Mouse (Mus musculus) hindbrain, embryonic 14.5 days (tissue): ENCODE measurements around the gene Bmp7. TPM values are rescaled to one million over a fixed set of nuclear protein-coding genes. Genes with fewer than 3 reads are reported as not detected.

Experiments used
- ATAC-seq: fragments of 200-750 bp; cut with Nextera tagmentation; 2 replicates; pipeline ENCODE4 v1.8.0; 2017; ENCODE audit warnings: moderate number of reproducible peaks, mild to moderate bottlenecking, moderate TSS enrichment, moderate library complexity; ENCODE audit not compliant: low FRiP score
- DNase-seq: peaks from one replicate; pipeline ENCODE4 v3.0.0-alpha.2; 2015; ENCODE audit warnings: low spot score
- H3K27ac ChIP-seq: fragments of 300-500 bp; sonication (generic); 2 replicates; pipeline ENCODE4 v1.5.1; 2014; ENCODE audit warnings: mild to moderate bottlenecking, moderate library complexity
- H3K27me3 ChIP-seq: fragments of 300-500 bp; sonication (generic); 2 replicates; pipeline ENCODE4 v1.6.1; 2014; ENCODE audit warnings: mild to moderate bottlenecking, low read length, mixed read lengths; ENCODE audit not compliant: control insufficient read depth, insufficient read depth
- H3K36me3 ChIP-seq: fragments of 300-500 bp; sonication (generic); replicated peaks from 2 replicates; pipeline ENCODE4 v1.6.1; 2014; ENCODE audit not compliant: control insufficient read depth, insufficient read depth
- H3K4me1 ChIP-seq: fragments of 300-500 bp; sonication (generic); replicated peaks from 2 replicates; pipeline ENCODE4 v1.6.1; 2014; ENCODE audit warnings: antibody characterized with exemption, low read length, mixed read lengths; ENCODE audit not compliant: control insufficient read depth, insufficient read depth
- H3K4me2 ChIP-seq: fragments of 300-500 bp; sonication (generic); replicated peaks from 2 replicates; pipeline ENCODE4 v1.6.1; 2014; ENCODE audit warnings: mild to moderate bottlenecking, moderate library complexity
- H3K4me3 ChIP-seq: fragments of 300-500 bp; sonication (generic); replicated peaks from 2 replicates; pipeline ENCODE4 v1.5.1; 2014; ENCODE audit warnings: mild to moderate bottlenecking, low read length
- H3K9ac ChIP-seq: fragments of 300-500 bp; sonication (generic); 2 replicates; pipeline ENCODE4 v1.6.1; 2014
- H3K9me3 ChIP-seq: fragments of 300-500 bp; sonication (generic); 2 replicates; pipeline ENCODE4 v1.6.1; 2016; ENCODE audit warnings: low read length; ENCODE audit not compliant: control insufficient read depth
- WGBS: fragments of 180-500 bp; shearing (Covaris S2); extraction: QIAGEN DNeasy Blood & Tissue Kit; methylation state at CpG from one replicate; pipeline ENCODE4 v1.1.7; 2014; 5-methylcytosine and 5-hydroxymethylcytosine counted together
- polyA plus RNA-seq: library from polyadenylated mRNA; unstranded; fragments of >200 nt; fragmentation: Nextera tagmentation; extraction: Ambion mirVana; gene quantifications from 2 replicates; pipeline ENCODE4 v1.2.1, GENCODE M21; 2014

The Bmp7 gene
- polyA plus RNA-seq, 1 experiment from 2014 or later: 18.4 TPM

DNA sequence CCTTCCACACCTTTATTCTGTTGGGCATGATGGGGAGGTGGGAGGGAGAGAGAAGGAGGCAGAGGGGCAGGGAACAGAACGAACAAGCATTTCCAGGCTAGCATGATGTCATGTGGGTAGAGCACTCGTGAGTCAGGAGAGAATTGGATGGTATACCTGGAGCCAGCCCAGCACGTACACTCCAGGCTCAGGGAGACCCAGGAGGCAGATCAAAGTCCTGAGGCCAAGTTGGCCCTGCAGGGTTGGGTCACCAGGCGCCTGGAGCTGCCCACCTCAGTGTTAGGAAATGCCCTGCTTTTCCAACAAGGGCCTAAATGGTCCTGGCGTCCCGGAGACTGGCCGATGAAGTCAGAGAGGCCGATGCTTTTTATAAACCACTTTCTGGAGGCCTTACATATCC, 36.6 kb downstream of the Bmp7 start:
- Histone ChIP-seq H3K4me1 (no peaks in the 10 kb centered on the region), H3K9me3 (no peaks in the 10 kb centered on the region), H3K36me3 (no peaks in the 10 kb centered on the region), H3K4me3 (no peak overlapping the region), H3K27me3 (no peaks in the 10 kb centered on the region), H3K4me2 (no peak overlapping the region), H3K9ac (no peak overlapping the region), H3K27ac (no peak overlapping the region)
- ATAC-seq: no peak
- WGBS: 85% methylated on average over 8 of the region's 8 CpGs
- no peak for DNase-seq

DNA sequence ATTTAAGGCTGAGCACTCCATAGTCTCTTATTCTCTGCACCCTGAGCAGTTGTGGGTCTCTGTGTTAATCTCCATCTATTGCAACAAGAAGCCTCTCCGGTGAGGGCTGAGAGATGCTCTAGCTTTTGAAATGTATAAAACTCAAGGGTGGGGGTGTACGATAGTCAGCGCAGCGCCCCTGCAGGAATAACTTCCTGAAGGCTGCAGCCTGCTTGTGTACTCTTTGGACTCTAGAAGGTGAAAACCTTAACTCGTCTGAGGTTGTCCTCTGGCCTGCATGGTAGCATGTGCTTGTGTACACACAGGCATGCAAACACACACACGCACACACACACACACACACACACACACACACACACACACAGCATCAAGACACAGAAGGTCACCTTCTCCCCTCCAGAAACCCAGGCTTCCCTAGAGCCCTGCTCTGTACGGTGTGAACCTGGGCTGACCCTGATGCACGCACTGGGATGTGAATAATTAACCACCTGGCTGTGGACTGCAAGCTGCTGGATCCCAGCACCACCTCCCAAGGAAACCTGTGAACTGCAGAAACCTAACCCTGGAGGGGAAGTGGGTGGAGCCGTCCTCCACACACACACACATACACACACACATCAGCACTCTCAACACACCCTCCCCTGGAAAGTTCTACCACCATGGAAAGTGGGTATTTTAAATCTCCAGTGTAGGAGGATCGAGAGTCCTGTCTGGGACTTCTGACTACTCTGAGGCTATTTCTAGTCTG, 39.0 kb downstream of the Bmp7 start:
- Histone ChIP-seq H3K27me3 (no peaks in the 10 kb centered on the region), H3K4me2 (no peak overlapping the region), H3K9me3 (no peaks in the 10 kb centered on the region), H3K4me3 (no peak overlapping the region), H3K9ac (no peak overlapping the region), H3K4me1 (no peaks in the 10 kb centered on the region), H3K27ac (no peak overlapping the region), H3K36me3 (no peaks in the 10 kb centered on the region)
- no peak for DNase-seq
- no peak for ATAC-seq
- WGBS: 80% methylated on average over 10 of the region's 10 CpGs

DNA sequence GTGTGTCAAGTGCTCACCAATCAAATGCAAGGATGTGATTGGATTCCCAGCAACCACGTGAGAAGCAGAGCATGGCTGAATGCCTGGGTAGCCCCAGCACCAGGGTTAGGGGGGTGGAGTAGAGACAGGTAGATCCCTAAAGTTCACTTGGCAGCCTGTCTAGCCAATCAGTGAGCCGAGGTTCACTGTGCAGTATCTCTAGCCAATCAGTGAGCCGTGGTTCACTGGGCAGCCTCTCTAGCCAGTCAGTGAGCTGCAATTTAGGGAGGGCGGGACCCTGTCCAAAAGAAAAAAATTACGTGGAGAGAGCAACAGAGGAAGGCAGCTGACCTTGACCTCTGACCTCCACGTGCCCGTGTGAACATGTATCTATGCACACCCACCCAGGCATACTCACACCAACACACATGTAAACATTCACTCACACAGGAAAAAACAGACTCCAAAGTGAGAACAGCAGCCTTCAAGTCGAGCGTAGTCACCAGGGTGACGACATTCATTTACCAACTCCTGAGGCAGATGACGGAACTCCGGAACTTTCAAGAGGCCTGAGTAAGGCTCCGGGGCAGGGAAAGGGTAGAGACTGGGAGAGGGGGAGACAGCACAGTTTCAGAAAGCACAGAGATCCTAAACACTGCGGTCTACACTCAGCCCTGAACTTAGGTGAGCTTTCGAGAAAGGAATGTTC, 50.2 kb downstream of the Bmp7 start:
- WGBS: 76% methylated on average over 15 of the region's 15 CpGs

DNA sequence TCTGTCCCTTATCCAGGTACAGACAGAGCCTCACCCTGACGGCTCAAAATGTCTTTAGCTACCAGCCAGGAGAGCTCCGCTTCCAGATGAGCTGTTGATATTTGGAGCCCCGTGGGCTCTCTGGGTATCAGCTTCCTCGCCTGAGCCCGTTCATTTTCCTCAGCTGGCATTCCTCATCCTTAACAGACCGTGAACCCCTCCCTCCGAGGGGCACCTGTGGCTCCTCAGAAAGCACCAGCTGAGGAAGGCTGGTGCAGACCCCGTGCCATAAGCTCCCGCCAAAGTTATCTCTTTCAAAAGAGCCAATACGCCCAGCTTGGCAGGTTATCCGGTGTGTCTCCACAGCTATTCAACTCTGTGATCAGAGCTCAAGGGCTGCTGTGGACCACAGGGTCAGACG, 50.9 kb downstream of the Bmp7 start:
- Histone ChIP-seq H3K4me1 (no peaks in the 10 kb centered on the region), H3K9ac (no peak overlapping the region), H3K4me3 (no peak overlapping the region), H3K9me3 (no peaks in the 10 kb centered on the region), H3K27me3 (no peaks in the 10 kb centered on the region), H3K4me2 (no peak overlapping the region), H3K36me3 (no peaks in the 10 kb centered on the region), H3K27ac (no peak overlapping the region)
- DNase-seq: no peak
- WGBS: 60% methylated on average over 12 of the region's 12 CpGs
- no peak for ATAC-seq

More for the DNA sequence above, 50.2 kb downstream of the Bmp7 start:
- H3K4me3 ChIP-seq: no peak overlapping the region
- ATAC-seq (no peak), DNase-seq (no peak)
- H3K4me2 ChIP-seq: no peak overlapping the region
- H3K9ac ChIP-seq: no peak overlapping the region
- no peaks in the 10 kb centered on the region for H3K36me3 ChIP-seq
- H3K4me1 ChIP-seq: no peaks in the 10 kb centered on the region
- no peaks in the 10 kb centered on the region for H3K27me3 ChIP-seq
- no peaks in the 10 kb centered on the region for H3K9me3 ChIP-seq
- no peak overlapping the region for H3K27ac ChIP-seq

DNA sequence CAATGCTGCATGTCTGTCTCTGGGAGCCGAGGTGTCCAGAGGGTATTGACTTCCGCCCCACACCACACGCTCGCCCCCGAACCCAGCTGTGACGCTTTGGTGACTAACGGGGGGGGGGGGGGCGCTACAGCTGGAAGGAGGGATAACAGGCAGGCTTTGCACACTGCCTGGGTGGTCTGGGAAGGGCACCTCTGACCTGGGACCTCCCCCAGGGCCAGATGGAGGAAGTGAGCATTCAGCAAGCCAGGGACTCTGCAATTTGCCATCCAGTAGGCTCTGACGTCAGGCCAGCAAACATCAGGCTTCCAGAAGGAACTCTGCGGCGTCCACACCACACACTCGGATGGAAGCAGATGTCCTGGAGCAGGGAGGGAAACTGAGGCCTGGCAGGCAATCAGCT, 52.0 kb downstream of the Bmp7 start:
- Histone ChIP-seq H3K9ac (no peak overlapping the region), H3K4me1 (no peaks in the 10 kb centered on the region), H3K36me3 (no peaks in the 10 kb centered on the region), H3K4me3 (no peak overlapping the region), H3K27ac (no peak overlapping the region), H3K4me2 (no peak overlapping the region), H3K9me3 (no peaks in the 10 kb centered on the region), H3K27me3 (no peaks in the 10 kb centered on the region)
- DNase-seq: no peak
- 70% methylated on average over 12 of the region's 12 CpGs for WGBS
- ATAC-seq: no peak

DNA sequence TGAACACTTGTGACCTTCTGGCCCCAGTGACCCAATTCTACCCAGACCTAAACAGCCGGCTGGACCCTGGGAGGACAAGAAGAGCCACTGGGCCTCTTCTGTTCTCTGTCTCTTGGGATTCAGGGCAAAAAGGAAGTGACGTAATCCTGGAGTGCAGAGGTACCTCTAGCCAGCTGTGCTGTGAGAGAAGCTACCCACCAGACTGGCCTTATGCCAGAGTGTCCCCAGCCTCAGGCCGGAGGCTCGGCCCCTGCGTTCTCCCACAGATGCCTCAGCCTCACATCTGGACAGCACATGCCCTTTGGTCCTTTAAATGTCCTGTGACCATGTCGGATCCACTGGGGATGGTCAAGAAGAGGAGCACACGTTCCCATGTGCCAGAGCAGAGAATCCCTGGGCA, 54.3 kb downstream of the Bmp7 start:
- H3K27me3 ChIP-seq: no peaks in the 10 kb centered on the region
- H3K27ac ChIP-seq: no peak overlapping the region
- DNase-seq (no peak), ATAC-seq (no peak)
- no peak overlapping the region for H3K9ac ChIP-seq
- WGBS: 74% methylated on average over 7 of the region's 7 CpGs
- H3K4me2 ChIP-seq: no peak overlapping the region
- H3K4me3 ChIP-seq: no peak overlapping the region
- no peaks in the 10 kb centered on the region for H3K9me3 ChIP-seq
- no peaks in the 10 kb centered on the region for H3K36me3 ChIP-seq
- H3K4me1 ChIP-seq: no peaks in the 10 kb centered on the region

DNA sequence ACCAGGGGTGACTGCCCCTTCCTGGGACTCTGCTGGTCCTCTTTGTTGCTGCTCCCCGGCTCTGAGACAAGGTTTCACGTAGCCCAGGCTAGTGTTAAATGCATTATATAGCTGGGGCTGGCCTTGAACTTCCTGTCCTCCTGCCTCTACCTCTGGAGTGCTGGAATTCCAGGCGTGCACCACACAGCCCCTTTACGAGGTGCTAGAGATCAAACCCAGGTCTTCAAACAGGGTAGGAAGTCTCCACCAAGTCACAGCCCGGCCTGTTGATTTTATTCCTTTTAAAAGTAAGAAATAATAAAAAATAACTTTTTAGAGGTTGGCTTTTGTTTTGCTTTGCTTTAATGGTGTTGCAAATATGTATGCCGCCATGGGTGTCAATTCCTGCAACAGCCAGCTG, 55.5 kb downstream of the Bmp7 start:
- no peak overlapping the region for H3K27ac ChIP-seq
- H3K4me1 ChIP-seq: no peaks in the 10 kb centered on the region
- no peak overlapping the region for H3K4me2 ChIP-seq
- H3K9ac ChIP-seq: no peak overlapping the region
- 87% methylated on average over 6 of the region's 6 CpGs for WGBS
- no peaks in the 10 kb centered on the region for H3K9me3 ChIP-seq
- ATAC-seq (no peak), DNase-seq (no peak)
- H3K27me3 ChIP-seq: no peaks in the 10 kb centered on the region
- no peak overlapping the region for H3K4me3 ChIP-seq
- H3K36me3 ChIP-seq: no peaks in the 10 kb centered on the region

DNA sequence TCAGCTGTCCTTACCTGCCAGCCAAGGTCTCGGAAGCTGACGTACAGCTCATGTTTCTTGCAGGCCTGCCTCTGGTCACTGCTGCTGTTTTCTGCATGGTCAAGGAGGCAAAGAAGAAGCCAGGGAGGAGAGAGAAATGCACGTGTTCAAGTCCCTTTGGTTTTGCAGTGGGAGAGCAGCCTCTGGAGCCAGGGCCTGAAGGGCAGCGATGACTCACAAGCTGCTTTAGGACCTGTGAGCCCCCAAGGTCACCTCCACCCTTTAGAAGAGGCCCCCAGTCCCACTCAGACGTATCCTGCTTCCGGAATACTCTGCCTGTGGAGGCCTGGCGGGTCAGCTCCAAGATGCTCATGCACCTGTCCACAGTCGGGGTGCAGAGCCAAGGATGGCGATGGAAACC, 64.9 kb downstream of the Bmp7 start:
- whole genome bisulfite sequencing: 93% methylated on average over 9 of the region's 9 CpGs
- no peaks in the 10 kb centered on the region for H3K27me3 ChIP-seq
- H3K4me3 ChIP-seq: no peak overlapping the region
- H3K36me3 ChIP-seq: no peaks in the 10 kb centered on the region
- H3K9me3 ChIP-seq: no peaks in the 10 kb centered on the region
- no peak overlapping the region for H3K4me2 ChIP-seq
- DNase-seq: no peak
- no peak overlapping the region for H3K27ac ChIP-seq
- H3K9ac ChIP-seq: no peak overlapping the region
- H3K4me1 ChIP-seq: no peaks in the 10 kb centered on the region
- no peak for ATAC-seq

DNA sequence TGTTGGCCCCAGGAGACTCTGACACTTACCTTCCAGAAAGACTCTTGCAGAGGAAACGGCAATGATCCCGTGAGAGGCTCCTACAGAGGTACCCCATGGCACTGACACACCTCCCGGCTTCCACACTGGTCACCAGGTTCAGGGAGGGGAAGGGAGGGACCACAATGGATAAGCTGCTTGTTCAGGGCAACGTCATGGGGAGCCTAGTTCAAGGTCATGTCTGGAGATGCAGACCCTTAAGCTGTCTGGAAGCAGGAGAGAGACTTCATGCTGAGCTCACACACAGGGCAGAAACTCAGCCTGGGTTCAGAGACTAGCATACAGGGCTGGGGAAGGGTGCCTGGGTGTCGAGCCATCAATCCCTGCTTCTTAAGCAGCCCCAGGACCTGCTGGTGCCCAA, 73.8 kb downstream of the Bmp7 start:
- Histone ChIP-seq H3K4me1 (no peaks in the 10 kb centered on the region; the same call in 1 of the 2 replicates), H3K9ac (no peak overlapping the region), H3K4me2 (no peak overlapping the region), H3K27ac (no peak overlapping the region), H3K27me3 (no peaks in the 10 kb centered on the region), H3K4me3 (no peak overlapping the region), H3K9me3 (peaks cover 8% of the 10 kb centered on the region), H3K36me3 (no peaks in the 10 kb centered on the region)
- 79% methylated on average over 5 of the region's 5 CpGs for WGBS
- DNase-seq (no peak), ATAC-seq (no peak)
